Mouse (Mus musculus) WW6 (cell line): Measurements from ENCODE around the gene Tnfaip8l1.
A peak's percentile ranks its signal among the peaks of the same experiment; 100 is the strongest.

Experiments used
- DNase-seq: peaks from one replicate; pipeline ENCODE4 v3.0.0-alpha.2; 2013; ENCODE audit warnings: low read depth, low spot score

Tnfaip8l1 gene

DNA sequence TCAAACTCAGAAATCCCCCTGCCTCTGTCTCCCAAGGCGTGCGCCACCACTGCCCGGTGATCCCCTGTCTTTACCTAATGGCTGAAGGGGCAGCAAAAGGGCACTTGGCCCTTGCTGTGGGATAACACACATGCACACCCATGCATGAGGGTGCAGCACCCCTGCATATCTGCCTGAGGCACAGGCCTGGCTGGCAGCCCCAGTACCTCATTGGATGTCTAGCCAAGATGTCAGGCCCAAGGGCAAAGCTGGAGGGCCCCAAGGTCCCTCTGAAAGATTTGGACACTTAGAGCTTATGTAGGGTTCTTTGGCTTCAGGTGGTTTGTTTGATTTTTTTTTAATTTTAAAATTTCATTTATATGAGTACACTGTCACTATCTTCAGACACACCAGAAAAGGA is 13.1 kb downstream of the Tnfaip8l1 start:
- DNase-seq: no peak

DNA sequence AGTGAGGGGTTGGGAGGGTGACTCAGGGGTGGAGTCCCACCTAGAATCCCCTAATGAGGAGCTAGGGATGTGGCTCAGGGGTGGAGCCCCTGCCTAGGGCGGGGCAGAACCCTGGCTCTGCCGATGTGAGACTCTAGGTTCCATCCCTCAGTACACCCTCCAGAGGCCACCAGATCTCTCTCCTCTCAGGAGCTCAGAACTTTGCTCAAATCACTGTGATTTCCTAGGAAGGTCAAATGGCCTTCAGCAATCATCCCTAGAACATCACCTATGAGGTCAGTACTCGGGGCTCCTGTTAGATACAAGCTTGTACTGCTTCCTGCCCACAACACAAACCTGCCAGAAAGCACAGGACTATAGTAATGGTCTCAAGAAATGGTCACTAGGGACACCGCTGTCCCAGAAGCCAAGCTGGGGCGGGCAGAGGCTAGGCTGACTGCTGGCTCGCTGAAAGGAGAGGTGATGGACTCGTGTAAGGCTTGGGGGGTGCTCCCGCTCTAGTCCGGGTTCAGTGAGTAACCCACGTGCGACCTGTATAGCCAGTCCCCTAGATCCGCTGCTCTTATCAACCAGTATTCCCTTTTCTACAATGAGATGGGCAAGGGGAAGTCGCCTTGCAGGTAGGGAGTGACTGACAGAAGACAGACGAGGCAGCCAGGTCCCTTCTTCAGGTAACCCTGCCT is 20.8 kb downstream of the Tnfaip8l1 start:
- no peak for DNase-seq

DNA sequence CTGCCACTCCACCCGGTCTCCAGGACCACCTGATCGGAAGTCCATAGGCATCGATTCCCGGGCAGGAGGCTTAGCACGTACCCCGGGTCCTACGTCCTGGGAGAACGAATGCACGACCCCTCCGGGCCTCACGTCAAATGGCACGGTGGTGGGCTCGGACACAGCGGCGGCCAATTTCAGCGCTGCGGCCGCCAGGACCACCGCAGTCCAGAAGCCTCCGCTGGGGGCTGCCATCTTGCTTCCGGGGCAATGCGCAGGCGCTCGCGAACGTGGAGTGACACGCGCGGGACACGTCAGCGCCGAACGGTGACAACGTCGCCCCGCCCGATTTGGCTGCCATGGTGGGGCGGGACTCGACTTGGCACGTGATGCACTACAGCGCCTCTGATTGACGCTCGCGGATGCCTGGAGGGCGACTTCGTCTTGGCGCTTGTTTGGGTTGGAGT is 21.4 kb downstream of the Tnfaip8l1 start, which contains the start of gene Mydgf:
Mydgf (minus strand) TSS at position 263 of the 446 bp plus-strand sequence.
- peak; percentile 76 for DNase-seq

DNA sequence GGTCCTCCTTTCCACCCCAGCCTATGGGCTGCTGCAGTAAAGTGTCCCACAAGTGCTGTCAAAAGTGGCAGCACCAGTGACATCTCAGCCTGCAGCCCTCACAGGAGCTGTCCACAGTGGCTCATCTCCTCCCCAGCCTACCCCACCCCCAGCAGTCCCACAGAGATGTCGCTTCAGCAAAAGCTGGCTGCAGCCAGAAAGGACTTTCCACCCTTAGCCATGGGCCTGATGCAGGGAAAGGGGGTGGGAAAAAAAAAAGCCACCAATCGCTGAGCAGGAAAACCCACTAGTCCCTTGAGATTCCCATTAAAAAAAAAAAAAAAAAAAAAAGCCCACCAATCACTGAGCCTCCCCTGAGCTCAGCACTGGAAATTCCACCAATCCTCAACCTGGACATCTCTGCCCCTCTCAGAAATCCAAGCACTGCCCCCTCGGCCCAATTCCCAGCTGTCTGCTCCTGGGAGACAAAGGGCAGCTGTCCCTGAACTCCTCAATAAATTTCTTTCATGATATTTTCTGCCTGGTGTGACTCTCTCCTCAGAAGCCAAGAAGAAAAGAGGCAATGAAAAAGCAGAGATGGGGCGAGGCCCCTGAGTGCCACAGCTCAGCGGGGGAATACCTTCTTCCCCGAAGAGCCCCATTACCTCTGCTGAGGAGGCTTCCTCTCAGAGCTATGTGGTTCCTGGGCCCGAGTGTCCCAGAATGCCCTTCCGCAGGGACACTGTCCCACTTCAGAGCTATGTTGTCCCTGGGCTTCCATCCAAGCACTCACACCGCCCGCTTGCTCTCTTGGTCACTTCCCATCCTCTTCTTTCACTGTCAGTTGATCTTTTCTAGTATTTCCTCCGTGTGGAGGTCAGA is 23.2 kb downstream of the Tnfaip8l1 start:
- no peak for DNase-seq

DNA sequence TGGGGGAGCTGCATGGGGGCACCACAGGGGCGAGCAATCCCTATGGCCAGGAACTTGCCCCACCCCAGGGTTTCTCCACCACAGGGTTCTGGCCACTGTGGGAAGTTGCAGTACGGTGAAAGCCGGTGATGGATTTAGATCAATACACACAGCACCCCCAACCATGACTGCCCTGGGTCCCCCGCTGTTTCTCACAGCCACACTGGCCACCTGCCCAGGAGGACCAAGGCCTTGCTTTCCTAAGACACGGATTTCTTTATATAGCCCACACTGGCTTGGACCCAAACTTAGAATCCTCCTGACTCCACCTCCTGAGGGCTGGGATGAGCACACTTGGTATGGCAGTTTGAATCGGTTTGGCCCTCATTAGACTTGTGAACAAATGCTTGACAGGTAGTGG is 29.0 kb downstream of the Tnfaip8l1 start:
- DNase-seq: no peak

DNA sequence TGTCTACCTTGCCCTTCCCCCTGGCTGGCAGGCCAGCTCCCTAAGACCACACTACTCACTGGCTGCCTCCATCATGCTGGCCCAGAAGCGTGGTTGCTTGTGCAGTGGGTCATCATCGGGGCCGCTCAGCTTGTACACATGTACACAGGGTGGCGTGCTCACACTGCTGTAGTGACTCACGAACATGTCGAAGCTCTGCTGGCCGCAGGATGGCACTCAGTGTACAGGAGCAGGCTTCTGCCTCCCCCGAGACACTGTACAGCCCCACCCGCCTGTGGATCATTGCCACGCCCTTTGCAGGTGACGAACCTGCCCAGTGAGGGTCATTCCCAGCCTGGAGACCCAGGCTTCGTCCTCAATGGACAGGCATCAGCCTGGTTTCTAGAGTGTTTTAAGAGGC is 32.1 kb downstream of the Tnfaip8l1 start:
- DNase-seq: no peak

DNA sequence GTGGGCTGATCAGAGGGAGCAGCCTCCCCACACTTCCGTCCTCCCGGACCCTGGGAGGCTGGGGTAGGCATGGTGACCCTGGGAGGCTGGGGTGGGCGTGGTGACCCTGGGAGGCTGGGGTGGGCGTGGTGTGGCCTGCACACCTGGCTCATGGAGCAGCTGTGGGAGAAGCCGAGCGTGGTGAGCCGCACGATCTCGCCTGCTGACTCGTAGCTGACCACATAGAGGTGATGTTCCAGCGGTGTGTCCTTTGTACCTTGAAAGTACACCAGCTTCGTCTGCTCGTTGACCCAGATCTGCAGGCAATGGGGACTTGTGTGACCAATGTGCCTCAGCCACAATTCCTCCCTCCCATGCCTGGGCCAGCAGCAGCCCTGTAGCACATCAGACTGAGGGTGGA is 32.5 kb downstream of the Tnfaip8l1 start:
- no peak for DNase-seq

DNA sequence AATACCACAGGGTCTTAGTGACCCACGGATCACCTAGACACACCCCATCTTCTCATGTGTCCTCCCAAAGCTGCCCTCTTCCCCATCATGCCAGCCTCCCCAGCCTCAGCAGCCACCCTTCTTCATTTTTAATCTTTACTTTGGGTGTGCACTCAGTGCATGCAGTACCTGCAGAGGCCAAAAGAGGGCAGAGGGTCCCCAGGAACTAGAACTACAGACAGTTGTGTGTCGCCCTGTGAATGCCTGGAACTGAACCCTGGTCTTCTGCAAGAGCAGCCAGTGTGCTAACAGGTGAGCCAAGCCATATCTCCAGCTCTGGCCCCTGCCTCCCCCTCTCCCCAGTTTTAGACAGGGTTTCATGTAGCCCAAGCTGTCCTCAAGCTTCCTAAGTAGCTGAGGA is 34.6 kb downstream of the Tnfaip8l1 start:
- DNase-seq: no peak

DNA sequence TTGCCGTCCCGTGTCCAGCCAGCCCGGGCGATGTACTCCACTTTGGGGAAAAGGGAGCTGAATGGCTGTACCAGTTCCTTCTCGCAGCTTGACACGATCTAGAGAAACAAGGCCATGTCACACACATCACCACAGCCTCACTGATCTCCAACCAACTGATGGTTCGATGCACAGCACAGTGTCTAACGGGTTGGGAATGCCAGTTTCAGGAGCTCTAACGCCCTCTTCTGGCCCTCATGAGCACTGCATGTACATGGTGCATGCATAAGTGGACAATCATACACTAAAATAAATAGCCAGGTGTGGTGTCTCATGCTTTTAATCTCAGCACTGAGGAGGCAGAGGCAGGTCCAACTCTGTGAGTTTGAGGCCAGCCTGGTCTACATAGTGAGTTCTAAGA is 38.3 kb downstream of the Tnfaip8l1 start:
- DNase-seq: no peak

DNA sequence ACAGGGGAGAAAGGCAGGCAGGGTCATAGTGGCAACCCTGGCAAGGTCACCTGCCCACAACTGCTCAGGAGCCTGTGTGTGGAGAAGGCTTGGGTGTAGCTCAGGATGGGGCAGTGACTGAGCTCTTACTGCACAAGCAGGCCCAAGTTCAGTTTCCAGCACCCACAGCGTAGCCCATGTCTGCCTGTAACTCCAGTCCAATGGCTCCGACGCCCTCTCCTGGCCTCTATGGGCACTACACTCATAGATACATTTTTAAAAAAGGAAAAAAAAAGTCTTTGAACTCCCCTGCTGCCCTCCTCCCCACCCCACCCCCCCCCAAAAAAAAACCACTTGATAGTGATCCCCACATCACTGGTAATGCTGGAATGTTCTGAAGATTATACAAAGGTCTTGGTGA is 39.4 kb downstream of the Tnfaip8l1 start:
- DNase-seq: no peak

DNA sequence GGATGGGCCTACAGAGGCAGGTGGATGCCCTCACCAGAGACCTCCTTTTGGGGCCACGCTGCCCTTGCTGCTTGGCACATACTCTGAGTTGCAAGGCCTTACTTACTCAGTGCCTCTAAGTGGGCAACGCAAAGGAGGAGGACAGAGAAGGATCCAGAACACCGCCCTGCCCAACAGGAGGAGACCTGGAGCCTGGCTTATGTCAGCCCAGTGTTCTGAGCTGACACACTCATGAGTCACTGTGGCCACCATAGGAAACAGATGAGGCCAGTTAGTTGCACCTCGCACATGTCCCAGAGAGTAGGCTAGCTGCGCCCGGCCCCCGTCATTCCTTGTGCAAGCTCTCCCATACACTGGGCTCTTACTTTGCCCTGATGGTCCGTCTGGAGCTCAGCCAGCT is 40.2 kb downstream of the Tnfaip8l1 start:
- no peak for DNase-seq

DNA sequence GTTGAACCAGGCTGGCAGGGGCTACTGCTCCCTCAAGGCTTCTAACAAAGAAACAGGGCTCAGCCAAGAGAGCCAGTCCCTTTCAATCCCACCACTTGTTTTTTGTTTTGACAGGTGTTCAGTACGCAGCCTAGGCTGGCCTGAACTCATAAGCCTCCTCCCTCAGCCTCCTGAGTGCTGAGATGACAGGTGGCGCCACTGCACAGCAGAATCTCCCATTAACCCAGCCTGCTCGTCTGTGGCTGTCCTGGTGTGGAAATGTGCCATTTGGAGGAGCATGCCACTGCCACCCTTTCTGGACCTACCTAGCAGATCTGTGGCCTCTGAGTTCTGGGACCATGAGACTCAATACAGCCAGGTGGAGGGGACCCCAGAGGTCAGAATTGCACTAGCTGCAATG is 41.5 kb downstream of the Tnfaip8l1 start:
- DNase-seq: no peak

DNA sequence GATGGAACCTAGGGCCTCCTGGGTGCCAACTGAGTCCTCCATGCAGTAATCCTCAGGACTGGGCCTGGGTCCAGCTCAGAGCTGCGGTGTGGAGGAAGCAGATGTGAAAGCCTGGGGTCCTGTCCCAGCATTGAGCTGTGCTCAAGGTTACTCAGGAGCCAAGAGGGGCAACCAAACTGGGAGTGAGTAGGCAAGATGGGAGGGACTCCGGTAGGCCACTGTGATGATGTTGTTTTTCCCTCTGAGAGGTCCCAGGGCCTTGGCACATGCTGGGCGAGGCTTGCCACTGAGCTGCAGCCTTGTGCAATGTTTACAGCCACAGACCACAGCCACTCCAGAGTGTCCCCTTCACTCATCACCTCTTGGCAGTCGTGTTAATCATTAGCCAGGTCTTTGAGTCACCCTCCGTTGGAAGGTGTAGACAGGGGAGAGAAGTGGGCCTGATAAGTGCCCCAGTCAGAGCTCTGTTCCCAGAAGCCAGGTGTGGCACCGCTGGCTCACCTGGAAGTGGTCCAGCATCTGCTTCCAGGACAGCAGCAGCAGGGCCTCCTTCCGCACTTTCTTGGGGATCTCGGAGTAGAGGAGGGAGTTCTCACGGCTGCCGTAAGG is 44.1 kb downstream of the Tnfaip8l1 start:
- DNase-seq: no peak

DNA sequence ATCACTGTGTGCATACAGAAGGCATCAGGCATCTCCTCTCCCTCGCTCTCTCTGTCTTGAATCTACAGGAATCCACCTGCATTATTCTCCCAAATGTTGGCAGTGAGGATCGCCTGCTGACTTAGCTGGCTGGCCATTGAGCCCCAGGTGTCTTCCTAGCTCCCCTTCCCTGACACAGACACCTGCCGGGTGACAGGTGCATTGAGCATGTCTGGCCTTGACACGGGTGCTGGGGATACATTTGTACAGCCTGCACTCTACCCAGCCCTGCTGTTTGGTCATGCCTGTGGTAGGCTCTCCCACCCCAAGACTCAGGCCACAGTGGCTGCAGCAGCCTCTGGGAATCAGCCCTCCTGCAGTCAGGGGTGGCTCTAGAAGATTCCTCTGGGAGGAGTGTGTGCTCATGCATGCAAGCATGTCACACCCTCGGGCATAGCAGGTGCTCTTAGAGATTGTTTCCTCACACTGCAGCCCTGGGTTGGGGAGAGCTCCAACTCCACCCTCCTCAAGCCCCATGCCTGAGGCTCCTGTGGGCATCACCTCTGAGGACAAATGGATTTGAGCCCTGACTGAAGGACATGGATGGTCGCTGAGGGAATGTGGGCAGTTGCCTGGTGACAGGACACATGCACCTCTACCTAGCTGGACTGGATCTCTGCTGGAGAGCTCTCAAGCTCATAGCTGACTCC is 44.9 kb downstream of the Tnfaip8l1 start:
- DNase-seq: no peak

DNA sequence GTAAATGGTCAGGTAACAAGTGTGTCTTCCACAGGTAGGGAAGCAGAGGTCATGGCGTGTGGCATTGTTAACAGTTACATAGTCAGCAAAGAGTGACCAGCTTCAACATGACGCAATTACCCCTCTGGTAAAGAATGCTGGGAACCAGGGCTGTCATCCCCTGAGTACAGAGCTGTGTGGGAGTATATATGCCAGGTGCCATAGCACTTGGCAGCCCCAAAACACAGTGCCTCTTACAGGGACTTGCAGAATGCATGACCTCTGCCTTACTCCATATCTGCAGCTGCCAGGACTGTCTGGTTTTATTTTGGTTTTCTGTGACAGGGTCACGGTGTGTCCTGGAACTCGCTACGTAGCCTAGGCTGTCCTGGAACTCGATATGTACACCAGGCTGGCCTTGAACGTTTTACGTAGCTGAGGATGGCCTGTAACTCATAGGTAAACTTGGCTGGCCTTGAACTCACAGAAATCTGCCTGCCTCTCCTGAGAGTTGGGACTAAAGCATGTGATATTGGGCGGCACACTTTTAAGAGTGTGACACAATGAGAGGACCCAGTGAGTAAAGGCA is 45.8 kb downstream of the Tnfaip8l1 start:
- no peak for DNase-seq

DNA sequence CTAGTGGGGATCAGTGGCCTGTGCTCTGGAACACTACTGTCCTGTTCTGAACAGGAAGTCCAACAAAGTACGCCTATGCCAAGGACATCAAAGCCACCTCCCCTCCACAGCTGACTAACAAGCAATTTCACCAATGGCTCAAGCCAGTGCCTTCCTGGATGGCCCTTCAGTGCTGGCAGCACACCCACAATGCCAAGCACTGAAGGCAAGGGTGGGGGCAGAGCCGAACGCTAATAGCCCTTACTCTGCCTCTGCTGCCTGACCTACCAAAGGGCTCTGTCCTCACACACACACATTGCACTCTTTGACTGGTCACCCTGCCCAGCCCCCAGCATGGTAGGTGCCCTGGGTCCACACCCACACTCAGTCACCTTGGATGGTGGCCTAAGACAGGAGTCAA is 46.5 kb downstream of the Tnfaip8l1 start:
- no peak for DNase-seq

DNA sequence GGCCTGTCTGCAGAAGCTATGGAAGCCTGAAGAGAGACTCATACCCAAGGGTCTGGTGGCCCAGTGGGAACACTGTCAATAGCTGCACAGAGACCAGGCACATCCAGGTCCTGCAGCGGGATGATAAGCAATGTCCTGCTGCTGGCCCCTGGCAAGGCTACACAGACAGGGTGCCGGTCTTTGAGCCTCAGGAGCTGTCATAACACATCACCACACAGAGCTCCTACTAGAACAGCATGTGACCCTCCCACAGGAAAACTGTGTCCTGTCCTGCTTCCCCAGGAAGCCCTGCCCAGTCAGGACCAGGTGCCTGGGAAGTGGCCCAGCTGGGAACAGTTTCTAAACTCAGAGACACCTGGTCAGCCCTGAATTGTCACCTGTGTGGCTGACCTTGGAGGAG is 48.8 kb downstream of the Tnfaip8l1 start:
- no peak for DNase-seq

DNA sequence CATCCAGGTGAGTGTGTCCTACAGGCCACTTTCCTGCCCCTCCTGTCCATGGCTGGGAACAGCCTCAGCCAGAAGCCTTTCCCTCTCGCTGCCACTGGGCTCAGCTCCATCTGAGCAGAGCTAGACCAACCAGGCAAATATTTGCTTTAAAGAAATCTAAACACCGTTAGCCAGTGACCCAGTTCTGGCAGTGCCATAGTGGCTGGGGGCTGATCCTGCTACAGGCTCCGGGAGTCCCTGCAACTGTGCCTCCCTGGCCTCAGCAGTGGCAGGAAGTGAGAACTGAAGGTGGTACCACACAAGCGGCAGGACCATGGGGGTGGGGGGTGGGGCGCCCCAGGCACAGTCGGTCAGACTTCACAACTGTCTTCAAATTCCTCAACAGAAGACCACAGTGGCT is 50.4 kb downstream of the Tnfaip8l1 start:
- DNase-seq: no peak

DNA sequence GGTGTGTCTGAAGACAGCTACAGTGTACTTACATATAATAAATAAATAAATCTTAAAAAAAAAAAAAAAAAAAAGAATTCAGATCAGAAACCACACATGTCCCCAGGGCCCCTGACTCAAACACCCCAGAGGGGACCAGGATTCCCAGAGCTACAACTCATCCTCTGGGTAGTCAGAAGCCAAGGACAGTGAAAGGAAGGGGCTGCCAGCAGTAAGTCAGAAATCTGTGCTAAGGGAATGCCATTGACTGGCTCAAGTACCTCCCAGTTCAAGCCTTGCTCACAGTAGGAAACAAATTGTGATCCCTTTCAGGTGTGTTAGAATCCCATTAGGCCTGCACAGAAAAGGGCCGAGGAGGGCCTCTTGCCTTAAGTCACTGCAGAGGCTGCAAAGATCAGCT is 52.0 kb downstream of the Tnfaip8l1 start:
- no peak for DNase-seq

DNA sequence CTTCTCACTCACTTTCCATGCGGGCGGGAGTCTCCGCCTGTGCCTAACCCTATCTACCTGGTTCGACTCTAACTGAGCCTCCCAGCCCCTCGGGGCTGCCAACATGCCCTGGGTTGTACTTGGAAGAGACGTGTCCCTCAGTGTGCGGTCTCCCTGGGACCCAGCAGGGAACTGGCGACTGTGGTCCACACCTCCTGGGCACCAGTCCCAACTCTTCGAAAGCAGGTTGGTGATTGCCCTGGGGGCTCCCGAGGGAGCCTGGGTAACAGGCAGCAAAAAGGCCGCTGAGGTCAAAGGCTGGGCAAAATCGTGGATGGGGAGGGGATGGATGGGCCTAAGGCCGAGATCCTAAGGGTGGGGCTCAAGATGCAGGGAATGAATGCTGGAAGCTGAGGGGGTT is 55.4 kb downstream of the Tnfaip8l1 start:
- DNase-seq: no peak

DNA sequence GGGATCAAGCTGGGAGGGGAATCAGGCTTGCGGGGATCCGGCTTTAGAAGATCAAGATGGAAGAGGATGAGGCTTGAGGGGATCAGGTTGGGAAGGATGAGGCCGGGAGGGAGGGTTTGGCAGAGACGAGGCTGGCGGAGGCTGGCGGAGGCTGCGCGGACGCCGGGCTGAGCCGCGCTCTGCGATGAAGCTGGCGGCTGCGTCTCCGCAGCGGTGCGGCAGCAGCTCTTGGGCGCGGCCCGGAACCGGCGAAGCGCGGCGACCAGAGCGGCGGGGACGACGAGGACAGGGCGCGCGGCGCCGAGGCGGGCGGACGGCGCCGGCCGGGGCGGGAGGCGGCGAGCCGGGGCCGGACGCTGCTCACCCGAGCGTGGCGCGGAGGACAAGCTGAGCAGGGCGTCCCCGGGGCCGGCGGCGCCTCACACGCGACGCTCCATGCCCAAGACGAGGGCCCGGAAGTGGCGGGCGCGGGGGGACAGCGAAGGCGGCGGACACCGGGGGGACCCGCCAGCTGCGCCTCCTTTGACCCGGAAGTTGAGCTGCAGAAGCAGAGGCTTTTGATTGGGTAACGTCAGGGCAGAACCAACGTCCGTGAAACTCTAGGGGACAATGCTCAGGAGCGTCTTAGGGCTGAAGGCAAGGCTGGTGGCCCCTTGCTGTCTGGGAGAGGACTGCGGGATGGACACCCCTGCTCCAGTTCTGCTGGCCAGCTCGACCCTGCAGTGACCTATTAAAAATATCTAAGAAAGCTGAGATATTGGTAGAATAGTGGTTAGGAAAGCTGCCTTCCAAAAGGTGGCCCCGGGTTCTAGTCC is 56.3 kb downstream of the Tnfaip8l1 start, which contains the start of gene Dpp9:
Dpp9 (minus strand) TSS at position 529 of the 815 bp plus-strand sequence.
- peak; percentile 72 for DNase-seq
